Mouse (Mus musculus) MEL (cell line): ENCODE measurements around the gene Hcn3.

ENCODE experiments used
- CTCF ChIP-seq, 3 experiments: IDR thresholded peaks in 2 of 3; conservative IDR thresholded peaks in 1 of 3; 2 replicates each; pipeline ENCODE4 v1.5.1; 2011 to 2012; ENCODE audit warnings: low read length in 3 of 3, low read depth in 2 of 3, mild to moderate bottlenecking in 2 of 3, improper control_type of control experiment in 1 of 3, inconsistent platforms in 1 of 3, mixed read lengths in 1 of 3, moderate library complexity in 1 of 3; ENCODE audit not compliant: control insufficient read depth in 1 of 3, insufficient read depth in 1 of 3, poor library complexity in 1 of 3, severe bottlenecking in 1 of 3
- GATA1 ChIP-seq: IDR thresholded peaks from 2 replicates; pipeline ENCODE4 v1.6.1; 2011; ENCODE audit warnings: low read depth, low read length, improper control_type of control experiment
- KAT2A ChIP-seq: conservative IDR thresholded peaks from 2 replicates; pipeline ENCODE4 v1.6.1; 2012; ENCODE audit warnings: low read depth, low read length, improper control_type of control experiment, inconsistent platforms
- TCF12 ChIP-seq: IDR thresholded peaks from 2 replicates; pipeline ENCODE4 v1.6.1; 2014; ENCODE audit warnings: low read depth, mild to moderate bottlenecking, inconsistent platforms, low read length, improper control_type of control experiment, moderate library complexity
- UBTF ChIP-seq: IDR thresholded peaks from 2 replicates; pipeline ENCODE4 v1.6.1; 2012; ENCODE audit warnings: low read depth, mild to moderate bottlenecking, inconsistent platforms, low read length, improper control_type of control experiment, moderate library complexity, borderline replicate concordance; ENCODE audit not compliant: insufficient read depth

GRCm38 (mm10) chr3:89144821-89145220, 15.2 kb downstream of the Hcn3 start:
- TF ChIP-seq TCF12: no peak
- TF ChIP-seq UBTF: no peak
- no peak for TF ChIP-seq GATA1
- TF ChIP-seq KAT2A: no peak
- TF ChIP-seq CTCF (IDR thresholded peaks at IDR 0.05 in 2 of 3, conservative IDR thresholded peaks at IDR 0.05 in 1 of 3; ENCODE audit: control insufficient read depth in 1 of 3, insufficient read depth in 1 of 3, low read depth in 2 of 3, low read length in 3 of 3, poor library complexity in 1 of 3, severe bottlenecking in 1 of 3): no peak
